Mouse (Mus musculus): Measurements from ENCODE around the gene Tank. TPM values are rescaled to one million over a fixed set of nuclear protein-coding genes. Genes with fewer than 3 reads are reported as not detected.

Tank gene
- polyA plus RNA-seq, 1 experiment: 23.7 TPM

DNA sequence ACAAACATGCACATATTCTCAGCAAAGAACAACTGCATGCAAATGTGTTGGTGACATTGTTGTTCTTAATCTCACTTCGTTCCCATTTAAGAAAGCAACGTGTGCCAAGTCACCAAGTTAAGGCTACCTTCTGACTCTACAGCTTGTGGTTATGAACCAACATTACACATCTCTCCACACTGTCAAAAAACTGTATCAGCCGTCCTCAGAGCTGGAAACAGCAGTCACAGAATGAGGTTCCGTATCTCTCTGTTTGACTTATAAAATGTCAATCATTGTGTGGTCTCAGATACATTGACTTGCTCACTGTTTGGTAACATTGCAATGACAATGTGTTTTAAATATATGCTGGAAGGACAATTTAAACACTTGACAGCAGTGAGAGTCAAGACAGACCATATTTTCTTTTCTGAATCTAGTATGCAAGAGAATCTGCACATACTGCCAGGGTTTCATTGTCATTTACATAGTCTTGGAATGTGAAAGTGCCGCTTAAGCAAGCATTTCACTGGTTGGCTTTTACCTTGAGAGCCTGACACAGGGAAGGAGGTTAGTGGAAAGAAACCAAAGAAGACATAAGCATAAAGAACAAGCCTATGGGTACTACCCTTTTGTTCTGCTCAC, 20.4 kb upstream of the Tank start:
- no peak overlapping the region for H3K27ac ChIP-seq (ENCODE audit: insufficient read depth, low read length)
- no peaks in the 10 kb centered on the region for H3K4me1 ChIP-seq (ENCODE audit: control insufficient read depth, insufficient read depth, low read length)
- no peak for TF ChIP-seq POLR2A (IDR thresholded peaks at IDR 0.05; ENCODE audit: insufficient read depth, low read length)
- no peak for TF ChIP-seq EP300 (IDR thresholded peaks at IDR 0.05; ENCODE audit: insufficient read depth, low read depth, low read length)
- no peak for TF ChIP-seq CTCF (IDR thresholded peaks at IDR 0.05; ENCODE audit: low read depth, low read length)
- no peaks in the 10 kb centered on the region for H3K27me3 ChIP-seq (ENCODE audit: control insufficient read depth, insufficient read depth, low read length, poor library complexity, severe bottlenecking)
- H3K4me3 ChIP-seq (ENCODE audit: low read depth, low read length): no peak overlapping the region
- H3K36me3 ChIP-seq (ENCODE audit: control insufficient read depth, insufficient read depth, low read length, poor library complexity, severe bottlenecking): no peaks in the 10 kb centered on the region
- H3K9me3 ChIP-seq (replicated peaks; ENCODE audit: control insufficient read depth, insufficient read depth, low read length, poor library complexity, severe bottlenecking): no peaks in the 10 kb centered on the region
- H3K9ac ChIP-seq (ENCODE audit: low read depth, poor library complexity, severe bottlenecking): no peak overlapping the region

DNA sequence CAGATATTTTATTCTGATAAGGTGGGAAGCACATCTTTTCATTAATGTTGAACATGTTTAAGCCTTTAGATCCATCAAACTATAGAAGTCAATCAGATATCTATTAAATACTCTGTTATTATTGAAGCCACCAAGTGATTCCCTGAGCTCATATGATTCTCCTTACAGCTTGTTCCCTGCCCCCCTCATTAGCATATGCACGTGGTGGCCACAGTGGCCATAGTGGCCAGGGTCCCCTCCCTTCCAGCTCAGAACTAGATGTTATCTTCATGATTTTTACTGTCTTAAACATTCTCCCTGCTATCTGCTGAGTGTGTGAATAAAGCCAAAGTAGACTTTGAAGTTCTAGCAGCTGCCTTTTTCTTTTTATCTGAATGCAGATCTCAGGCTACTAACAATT, 17.3 kb upstream of the Tank start:
- Histone ChIP-seq H3K36me3 (ENCODE audit: control insufficient read depth, insufficient read depth, low read length, poor library complexity, severe bottlenecking) (no peaks in the 10 kb centered on the region), H3K27ac (ENCODE audit: insufficient read depth, low read length) (no peak overlapping the region), H3K4me3 (ENCODE audit: low read depth, low read length) (no peak overlapping the region)

DNA sequence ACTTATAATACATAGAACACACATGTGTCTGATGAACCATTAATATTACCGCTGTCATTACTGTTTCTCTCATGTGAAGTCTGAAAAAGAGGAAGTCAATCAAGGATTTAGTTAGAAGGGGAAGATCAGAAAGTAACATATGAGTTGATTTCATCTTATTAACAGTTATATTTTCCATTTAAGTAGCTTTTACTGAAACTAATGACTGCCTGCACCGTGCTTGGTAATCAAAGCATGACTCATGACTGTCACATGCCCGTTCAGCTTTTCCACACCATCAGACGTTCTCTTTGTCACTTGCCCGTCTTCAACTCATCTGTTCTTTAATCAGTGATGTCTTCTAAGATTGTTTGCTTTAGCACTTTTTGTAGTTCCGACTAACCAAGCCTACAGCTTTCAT, 15.2 kb upstream of the Tank start:
- Histone ChIP-seq H3K4me3 (ENCODE audit: low read depth, low read length) (no peak overlapping the region), H3K9me3 (replicated peaks; ENCODE audit: control insufficient read depth, insufficient read depth, low read length, poor library complexity, severe bottlenecking) (0 out of 2 replicates have a peak, but pooled peaks cover 6% of the 10 kb centered on the region), H3K4me1 (ENCODE audit: control insufficient read depth, insufficient read depth, low read length) (no peaks in the 10 kb centered on the region), H3K36me3 (ENCODE audit: control insufficient read depth, insufficient read depth, low read length, poor library complexity, severe bottlenecking) (no peaks in the 10 kb centered on the region), H3K27ac (ENCODE audit: insufficient read depth, low read length) (no peak overlapping the region), H3K27me3 (ENCODE audit: control insufficient read depth, insufficient read depth, low read length, poor library complexity, severe bottlenecking) (no peaks in the 10 kb centered on the region), H3K9ac (ENCODE audit: low read depth, poor library complexity, severe bottlenecking) (no peak overlapping the region)
- TF ChIP-seq POLR2A (IDR thresholded peaks at IDR 0.05; ENCODE audit: insufficient read depth, low read length): no peak
- TF ChIP-seq EP300 (IDR thresholded peaks at IDR 0.05; ENCODE audit: insufficient read depth, low read depth, low read length): no peak
- no peak for TF ChIP-seq CTCF (IDR thresholded peaks at IDR 0.05; ENCODE audit: low read depth, low read length)

More for the DNA sequence above, 17.3 kb upstream of the Tank start:
- TF ChIP-seq POLR2A (IDR thresholded peaks at IDR 0.05; ENCODE audit: insufficient read depth, low read length): no peak
- no peak for TF ChIP-seq EP300 (IDR thresholded peaks at IDR 0.05; ENCODE audit: insufficient read depth, low read depth, low read length)
- no peak for TF ChIP-seq CTCF (IDR thresholded peaks at IDR 0.05; ENCODE audit: low read depth, low read length)
- Histone ChIP-seq H3K9ac (ENCODE audit: low read depth, poor library complexity, severe bottlenecking) (no peak overlapping the region), H3K9me3 (replicated peaks; ENCODE audit: control insufficient read depth, insufficient read depth, low read length, poor library complexity, severe bottlenecking) (0 out of 2 replicates have a peak, but pooled peaks cover 6% of the 10 kb centered on the region), H3K4me1 (ENCODE audit: control insufficient read depth, insufficient read depth, low read length) (no peaks in the 10 kb centered on the region), H3K27me3 (ENCODE audit: control insufficient read depth, insufficient read depth, low read length, poor library complexity, severe bottlenecking) (no peaks in the 10 kb centered on the region)

DNA sequence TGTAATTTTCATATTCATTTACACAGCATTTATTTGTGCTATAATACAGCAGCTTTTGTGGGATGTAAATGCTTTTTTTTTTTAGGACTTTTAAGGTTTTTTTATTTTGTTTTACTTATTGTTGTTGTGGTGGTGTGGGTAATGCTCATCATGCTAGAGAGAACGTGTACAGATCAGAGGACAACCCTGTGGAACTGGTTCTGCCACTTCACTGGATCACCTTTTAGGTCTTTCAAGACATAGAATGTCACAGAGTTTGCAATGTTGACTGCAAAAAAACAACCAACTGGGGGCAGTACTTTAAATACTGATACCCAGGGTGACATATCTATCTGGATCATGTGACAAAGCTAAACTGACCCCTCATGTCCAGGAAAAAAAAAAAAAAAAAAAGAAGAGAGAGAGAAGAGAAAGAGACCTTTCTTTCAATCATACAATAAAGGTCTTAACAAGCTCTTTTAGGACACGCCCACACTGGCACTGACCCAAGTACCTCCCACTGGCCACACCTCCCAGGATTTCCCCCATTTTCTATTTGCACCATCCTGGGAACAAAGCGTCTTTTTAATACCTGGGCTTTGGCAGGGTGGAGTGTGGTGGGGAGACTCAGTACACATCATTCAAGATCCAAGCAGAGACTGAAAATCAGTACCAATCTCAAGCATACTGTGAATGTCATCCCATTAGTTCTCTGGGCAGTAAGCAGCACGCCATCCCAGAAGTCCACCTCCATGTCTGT, 11.2 kb upstream of the Tank start:
- no peak overlapping the region for H3K4me3 ChIP-seq (ENCODE audit: low read depth, low read length)

DNA sequence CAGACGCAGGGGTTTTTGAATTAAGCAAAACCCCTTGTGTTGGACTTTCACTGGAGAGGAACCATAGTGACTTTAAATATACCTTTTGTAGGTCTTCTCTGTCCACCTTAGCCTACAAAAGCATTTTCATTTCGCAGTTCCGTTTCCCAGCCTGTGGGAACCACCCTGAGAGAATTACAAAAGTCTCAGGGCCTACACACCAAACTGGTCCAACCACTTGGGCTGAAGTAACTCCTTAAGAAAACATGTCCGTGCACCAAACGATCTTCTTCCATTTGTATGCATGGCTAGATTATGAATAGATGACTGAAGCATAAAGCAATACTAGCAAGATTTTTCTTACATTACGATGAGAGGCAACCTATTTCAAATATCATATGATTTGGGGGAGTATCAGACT, 9.2 kb upstream of the Tank start:
- no peak overlapping the region for H3K27ac ChIP-seq (ENCODE audit: insufficient read depth, low read length)
- no peaks in the 10 kb centered on the region for H3K27me3 ChIP-seq (ENCODE audit: control insufficient read depth, insufficient read depth, low read length, poor library complexity, severe bottlenecking)
- no peaks in the 10 kb centered on the region for H3K36me3 ChIP-seq (ENCODE audit: control insufficient read depth, insufficient read depth, low read length, poor library complexity, severe bottlenecking)
- H3K4me3 ChIP-seq (ENCODE audit: low read depth, low read length): no peak overlapping the region
- H3K9ac ChIP-seq (ENCODE audit: low read depth, poor library complexity, severe bottlenecking): no peak overlapping the region
- no peak for TF ChIP-seq POLR2A (IDR thresholded peaks at IDR 0.05; ENCODE audit: insufficient read depth, low read length)
- no peak for TF ChIP-seq EP300 (IDR thresholded peaks at IDR 0.05; ENCODE audit: insufficient read depth, low read depth, low read length)
- 0 out of 2 replicates have a peak, but pooled peaks cover 6% of the 10 kb centered on the region for H3K9me3 ChIP-seq (replicated peaks; ENCODE audit: control insufficient read depth, insufficient read depth, low read length, poor library complexity, severe bottlenecking)
- H3K4me1 ChIP-seq (ENCODE audit: control insufficient read depth, insufficient read depth, low read length): no peaks in the 10 kb centered on the region

More for the DNA sequence above, 11.2 kb upstream of the Tank start:
- Histone ChIP-seq H3K9ac (ENCODE audit: low read depth, poor library complexity, severe bottlenecking) (no peak overlapping the region), H3K27ac (ENCODE audit: insufficient read depth, low read length) (no peak overlapping the region), H3K27me3 (ENCODE audit: control insufficient read depth, insufficient read depth, low read length, poor library complexity, severe bottlenecking) (no peaks in the 10 kb centered on the region), H3K4me1 (ENCODE audit: control insufficient read depth, insufficient read depth, low read length) (no peaks in the 10 kb centered on the region), H3K36me3 (ENCODE audit: control insufficient read depth, insufficient read depth, low read length, poor library complexity, severe bottlenecking) (no peaks in the 10 kb centered on the region), H3K9me3 (replicated peaks; ENCODE audit: control insufficient read depth, insufficient read depth, low read length, poor library complexity, severe bottlenecking) (0 out of 2 replicates have a peak, but pooled peaks cover 6% of the 10 kb centered on the region)
- no peak for TF ChIP-seq POLR2A (IDR thresholded peaks at IDR 0.05; ENCODE audit: insufficient read depth, low read length)
- TF ChIP-seq CTCF (IDR thresholded peaks at IDR 0.05; ENCODE audit: low read depth, low read length): no peak
- no peak for TF ChIP-seq EP300 (IDR thresholded peaks at IDR 0.05; ENCODE audit: insufficient read depth, low read depth, low read length)

DNA sequence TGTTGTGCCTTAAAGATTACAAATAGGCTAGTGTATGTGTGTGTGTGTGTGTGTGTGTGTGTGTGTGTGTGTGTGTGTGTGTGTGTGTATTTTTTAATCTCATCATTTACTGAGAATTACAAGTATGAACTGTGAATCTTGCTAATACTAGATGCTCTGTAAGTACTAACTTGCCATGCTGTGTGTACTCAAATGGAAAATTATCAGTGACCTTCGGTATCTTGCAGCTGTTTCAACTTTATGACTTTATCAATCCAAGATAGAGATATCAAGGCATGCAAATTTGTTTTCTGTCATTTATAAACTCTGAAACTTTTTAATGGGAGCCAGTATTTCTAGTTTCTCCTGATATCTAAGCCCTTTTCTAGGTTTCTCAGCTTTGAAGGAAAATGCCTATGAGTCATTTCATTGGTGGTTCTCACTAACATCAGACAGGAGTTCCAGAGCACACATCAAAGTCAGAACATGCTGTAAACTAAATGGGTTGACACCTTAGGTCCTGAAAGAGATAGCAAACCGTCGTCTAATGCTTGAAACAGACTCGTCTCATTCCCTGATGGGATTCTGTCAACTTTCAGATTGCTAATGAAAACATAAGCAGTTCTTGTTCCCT, 6.9 kb upstream of the Tank start:
- H3K27me3 ChIP-seq (ENCODE audit: control insufficient read depth, insufficient read depth, low read length, poor library complexity, severe bottlenecking): no peaks in the 10 kb centered on the region
- H3K36me3 ChIP-seq (ENCODE audit: control insufficient read depth, insufficient read depth, low read length, poor library complexity, severe bottlenecking): no peaks in the 10 kb centered on the region
- TF ChIP-seq CTCF (IDR thresholded peaks at IDR 0.05; ENCODE audit: low read depth, low read length): no peak
- no peak overlapping the region for H3K4me3 ChIP-seq (ENCODE audit: low read depth, low read length)
- H3K9me3 ChIP-seq (replicated peaks; ENCODE audit: control insufficient read depth, insufficient read depth, low read length, poor library complexity, severe bottlenecking): no peaks in the 10 kb centered on the region
- H3K4me1 ChIP-seq (ENCODE audit: control insufficient read depth, insufficient read depth, low read length): no peaks in the 10 kb centered on the region
- H3K27ac ChIP-seq (ENCODE audit: insufficient read depth, low read length): no peak overlapping the region
- H3K9ac ChIP-seq (ENCODE audit: low read depth, poor library complexity, severe bottlenecking): no peak overlapping the region
